Mouse (Mus musculus) heart, adult 2 months (tissue): ENCODE results near the gene Elmod2.

ENCODE experiments used
- EP300 ChIP-seq: fragments of 200-500 bp; IDR thresholded peaks from 2 replicates; pipeline ENCODE4 v1.6.1; 2011; ENCODE audit warnings: low read depth, low read length, control low read depth; ENCODE audit not compliant: insufficient read depth
- POLR2A ChIP-seq: fragments of 200-500 bp; IDR thresholded peaks from 2 replicates; pipeline ENCODE4 v1.6.1; 2011; ENCODE audit warnings: mild to moderate bottlenecking, low read depth, low read length, control low read depth; ENCODE audit not compliant: insufficient read depth

- TF ChIP-seq POLR2A (no peak), EP300 (no peak)
These were observed 27.3 kb downstream of the Elmod2 start for GRCm38 (mm10) chr8:83304946-83305345.
